Mouse (Mus musculus) bone marrow, adult 2 months (tissue): ENCODE data around the gene Zfp839. TPM values are rescaled to one million over a fixed set of nuclear protein-coding genes. Genes with fewer than 3 reads are reported as not detected.

Experiments used
- H3K27ac ChIP-seq: fragments of 200-500 bp; 2 replicates; pipeline ENCODE4 v1.5.1; 2012; ENCODE audit warnings: low read depth, mild to moderate bottlenecking, control low read depth, inconsistent platforms, low read length; ENCODE audit not compliant: control insufficient read depth, poor library complexity, insufficient read depth
- H3K4me1 ChIP-seq: fragments of 200-500 bp; 2 replicates; pipeline ENCODE4 v1.6.1; 2011; ENCODE audit warnings: low read length; ENCODE audit not compliant: control insufficient read depth, insufficient read depth
- H3K4me3 ChIP-seq: fragments of 200-500 bp; replicated peaks from 2 replicates; pipeline ENCODE3; 2011; ENCODE audit warnings: mild to moderate bottlenecking, low read depth, low read length, control low read depth; ENCODE audit not compliant: control insufficient read depth
- CTCF ChIP-seq: fragments of 200-500 bp; IDR thresholded peaks from 2 replicates; pipeline ENCODE4 v1.5.1; 2011; ENCODE audit warnings: low read length, control low read depth; ENCODE audit not compliant: control insufficient read depth, insufficient read depth
- POLR2A ChIP-seq: fragments of 200-500 bp; IDR thresholded peaks from 2 replicates; pipeline ENCODE4 v1.6.1; 2011; ENCODE audit warnings: low read depth, mild to moderate bottlenecking, control low read depth, low read length, borderline replicate concordance; ENCODE audit not compliant: control insufficient read depth
- WGBS: fragments of 180-500 bp; shearing (Covaris S2); methylation state at CpG from one replicate; pipeline ENCODE4 v1.1.7; 2018; 5-methylcytosine and 5-hydroxymethylcytosine counted together
- polyA plus RNA-seq: library from polyadenylated mRNA; stranded (reverse); fragments of >200 nt; gene quantifications from 2 replicates; pipeline ENCODE4 v1.2.4, GENCODE M21; 2011; ENCODE audit warnings: low replicate concordance; ENCODE audit not compliant: missing spikeins, insufficient read depth, insufficient read length

Zfp839 gene
- polyA plus RNA-seq, 1 experiment = 6.7 TPM

GRCm38 (mm10) chr12:110844227-110845130 lies 5.6 kb upstream of the Zfp839 start:
- H3K4me3 ChIP-seq = peak overlapping the region; percentile 81
- 1% methylated on average over 42 of the region's 42 CpGs for WGBS
- TF ChIP-seq CTCF = no peak
- TF ChIP-seq POLR2A = no peak
- peak overlapping the region; percentile 50 for H3K27ac ChIP-seq
- H3K4me1 ChIP-seq = no peaks in the 10 kb centered on the region; the same call in 1 of the 2 replicates

GRCm38 (mm10) chr12:110845131-110845880 lies 4.7 kb upstream of the Zfp839 start:
- TF ChIP-seq CTCF (no peak), POLR2A (no peak)
- H3K4me3 ChIP-seq = peak overlapping the region; percentile 81
- no peaks in the 10 kb centered on the region; the same call in 1 of the 2 replicates for H3K4me1 ChIP-seq
- H3K27ac ChIP-seq = peak overlapping the region; percentile 50
- WGBS = under 1% methylated on average over 36 of the region's 36 CpGs

GRCm38 (mm10) chr12:110846191-110846765 lies 3.8 kb upstream of the Zfp839 start:
- H3K27ac ChIP-seq = no peak overlapping the region
- WGBS = 73% methylated on average over 6 of the region's 6 CpGs
- peaks cover 1% of the 10 kb centered on the region; the same call in 1 of the 2 replicates for H3K4me1 ChIP-seq
- TF ChIP-seq POLR2A = no peak
- no peak for TF ChIP-seq CTCF
- H3K4me3 ChIP-seq = no peak overlapping the region

- Histone ChIP-seq H3K4me3 (peak overlapping the region; percentile 70), H3K4me1 (peaks cover 1% of the 10 kb centered on the region; the same call in 1 of the 2 replicates), H3K27ac (no peak overlapping the region)
- TF ChIP-seq POLR2A (no peak), CTCF (no peak)
- WGBS = 3% methylated on average over 9 of the region's 9 CpGs
These were observed 840 bp downstream of the Zfp839 start for GRCm38 (mm10) chr12:110850929-110851256.

- TF ChIP-seq POLR2A (0 out of 2 replicates have a peak, but pooled peaks have one; percentile 29), CTCF (no peak)
- 5% methylated on average over 12 of the region's 12 CpGs for whole genome bisulfite sequencing
- Histone ChIP-seq H3K4me1 (peaks cover 1% of the 10 kb centered on the region; the same call in 1 of the 2 replicates), H3K4me3 (no peak overlapping the region), H3K27ac (no peak overlapping the region)
These were observed 1.4 kb downstream of the Zfp839 start for GRCm38 (mm10) chr12:110851414-110851813.

GRCm38 (mm10) chr12:110851923-110852322 lies 1.9 kb downstream of the Zfp839 start:
- Histone ChIP-seq H3K27ac (no peak overlapping the region), H3K4me1 (peaks cover 1% of the 10 kb centered on the region; the same call in 1 of the 2 replicates), H3K4me3 (no peak overlapping the region)
- 21% methylated on average over 1 of the region's 1 CpGs for WGBS
- TF ChIP-seq CTCF = no peak
- TF ChIP-seq POLR2A = no peak

GRCm38 (mm10) chr12:110854786-110855737 lies 5.0 kb downstream of the Zfp839 start:
- peaks cover 1% of the 10 kb centered on the region; the same call in 1 of the 2 replicates for H3K4me1 ChIP-seq
- H3K4me3 ChIP-seq = peak overlapping the region; percentile 24
- WGBS = 58% methylated on average over 32 of the region's 32 CpGs
- TF ChIP-seq CTCF (no peak), POLR2A (no peak)
- H3K27ac ChIP-seq = 0 out of 2 replicates have a peak overlapping the region, but pooled peaks have one; percentile 17
